18 mouse cellular contexts compared by ENCODE assay signal in genomic region chr6:99979614-99980013, GRCm38 (mm10).
"Had no signal": no experiment of that assay in that cellular context is flagged by ENCODE, and none has a peak within 500 bp of the region (broad histone marks: within the 10 kb centered on the region; RNA-seq: fewer than 3 reads in every experiment).

No protein-coding gene starts in this region.

- H3K9me3 ChIP-seq: liver, embryonic 13.5 days; liver, embryonic 15.5 days; lung, embryonic 15.5 days; megakaryocyte, embryonic 14.5 days; neural tube, embryonic 12.5 days; stomach, embryonic 15.5 days had no signal

- H3K36me3 ChIP-seq: liver, embryonic 13.5 days; liver, embryonic 15.5 days; lung, embryonic 15.5 days; neural tube, embryonic 12.5 days; stomach, embryonic 15.5 days had no signal

- H3K27me3 ChIP-seq: stomach, embryonic 15.5 days had no signal

- H3K4me1 ChIP-seq: liver, embryonic 13.5 days; liver, embryonic 15.5 days; megakaryocyte, embryonic 14.5 days; neural tube, embryonic 12.5 days had no signal

- H3K4me2 ChIP-seq: liver, embryonic 11.5 days; liver, embryonic 13.5 days; liver, embryonic 15.5 days; lung, embryonic 15.5 days; neural tube, embryonic 12.5 days; stomach, embryonic 15.5 days had no signal

- DNase-seq: liver, embryonic 13.5 days; liver, postnatal 0 days; lung, adult 2 months; lung, postnatal 14 days; lung, postnatal 36 days; right cerebral cortex, postnatal 14 days; thymus, adult 2 months; thymus, postnatal 25 days; thymus, postnatal 4 days had no signal

- H3K9ac ChIP-seq: liver, embryonic 13.5 days; liver, embryonic 15.5 days; liver, postnatal 0 days; lung, embryonic 15.5 days; neural tube, embryonic 12.5 days; stomach, embryonic 15.5 days had no signal

- H3K4me3 ChIP-seq: liver, embryonic 13.5 days; liver, embryonic 15.5 days; lung, embryonic 15.5 days; megakaryocyte, embryonic 14.5 days; neural tube, embryonic 12.5 days; stomach, embryonic 15.5 days had no signal

- ATAC-seq: liver, postnatal 0 days; lung, postnatal 0 days had no signal

- H3K27ac ChIP-seq: liver, embryonic 13.5 days; liver, embryonic 15.5 days; lung, embryonic 15.5 days; macrophage; neural tube, embryonic 12.5 days; stomach, embryonic 15.5 days; stomach, postnatal 0 days had no signal
